Mouse (Mus musculus) ES-Bruce4 (cell line): Measurements from ENCODE around the gene Bhlhe40.

Experiments used
- CTCF ChIP-seq: IDR thresholded peaks from one replicate; pipeline ENCODE4 v1.8.1; 2011; ENCODE audit warnings: low read depth, low read length
- EP300 ChIP-seq: IDR thresholded peaks from 2 replicates; pipeline ENCODE4 v1.6.1; 2011; ENCODE audit warnings: low read depth, low read length; ENCODE audit not compliant: insufficient read depth
- POLR2A ChIP-seq: IDR thresholded peaks from one replicate; pipeline ENCODE4 v1.8.1; 2011; ENCODE audit warnings: low read length; ENCODE audit not compliant: insufficient read depth

GRCm38 (mm10) chr6:108659726-108660205, 663 bp upstream of the Bhlhe40 start:
- TF ChIP-seq POLR2A, result no peak
- TF ChIP-seq CTCF, result no peak
- TF ChIP-seq EP300, result 0 out of 2 replicates have a peak, but pooled peaks have one; percentile 20
